In genomic region chr7:74043562-74044138, GRCm38 (mm10) we compare ENCODE assay signal across 11 mouse cellular contexts. TPM values are rescaled to one million over a fixed set of nuclear protein-coding genes. Genes with fewer than 3 reads are reported as not detected.
A peak's percentile ranks its signal among the peaks of the same experiment; 100 is the strongest.
DNase-seq lines count a peak whose midpoint lies in the region; ATAC-seq and TF ChIP-seq lines count a peak whose summit lies in the region.
"Had no signal": no experiment of that assay in that cellular context is flagged by ENCODE, and none has a peak within 500 bp of the region (broad histone marks: within the 10 kb centered on the region; RNA-seq: fewer than 3 reads in every experiment).

No protein-coding gene starts in this region.

- no peaks in the 10 kb centered on the region for H3K27me3 ChIP-seq in heart, embryonic 12.5 days (replicated peaks)
- no peaks in the 10 kb centered on the region; the same call in 1 of the 2 replicates for H3K27me3 ChIP-seq in kidney, adult 2 months (replicated peaks; ENCODE audit: control insufficient read depth, insufficient read depth, low read length)
- H3K27me3 ChIP-seq: neural tube, embryonic 13.5 days had no signal

- H3K27ac ChIP-seq in heart, embryonic 12.5 days (ENCODE audit: poor library complexity, severe bottlenecking), result peak overlapping the region; percentile 41; the same call in 1 of the 2 replicates
- H3K27ac ChIP-seq in kidney, adult 2 months (ENCODE audit: insufficient read depth, low read depth, low read length), result no peak overlapping the region
- H3K27ac ChIP-seq: liver, embryonic 14.5 days; neural tube, embryonic 13.5 days had no signal

- no peaks in the 10 kb centered on the region for H3K4me1 ChIP-seq in lung, adult 2 months (ENCODE audit: control insufficient read depth, insufficient read depth, low read length)
- 0 out of 2 replicates have a peak, but pooled peaks cover 4% of the 10 kb centered on the region for H3K4me1 ChIP-seq in heart, embryonic 12.5 days (replicated peaks)
- no peaks in the 10 kb centered on the region for H3K4me1 ChIP-seq in kidney, adult 2 months (ENCODE audit: control insufficient read depth, insufficient read depth, low read length)

- peak overlapping the region; percentile 26 for H3K4me2 ChIP-seq in heart, embryonic 12.5 days
- H3K4me2 ChIP-seq: neural tube, embryonic 13.5 days had no signal

- no peaks in the 10 kb centered on the region for H3K36me3 ChIP-seq in heart, embryonic 12.5 days
- no peaks in the 10 kb centered on the region for H3K36me3 ChIP-seq in kidney, adult 2 months (ENCODE audit: control insufficient read depth, insufficient read depth, low read length)
- H3K36me3 ChIP-seq: neural tube, embryonic 13.5 days had no signal

- DNase-seq in lung, adult 2 months, result peak; percentile 6
- DNase-seq in lung, postnatal 25 days (ENCODE audit: low spot score), result no peak
- peak; percentile 72 for DNase-seq in kidney, adult 2 months
- peak; percentile 8 to 26 for DNase-seq in lung, postnatal 4 days
- DNase-seq in left cerebral cortex, adult 11 months (ENCODE audit: low spot score), result no peak
- DNase-seq in left cerebral cortex, postnatal 4 days, result no peak
- no peak for DNase-seq in spleen, adult 18-20 months
- DNase-seq: cerebellum, postnatal 36 days had no signal

- no peak overlapping the region for H3K9ac ChIP-seq in heart, embryonic 12.5 days
- H3K9ac ChIP-seq: liver, embryonic 14.5 days; neural tube, embryonic 13.5 days had no signal

- intact Hi-C loops in left cerebral cortex, postnatal 4 days (cut with DNase I), result no loop called here

- no peak overlapping the region for H3K4me3 ChIP-seq in lung, adult 2 months (replicated peaks; ENCODE audit: extremely low read depth, low read depth, low read length)
- H3K4me3 ChIP-seq in heart, embryonic 12.5 days, result no peak overlapping the region
- H3K4me3 ChIP-seq in kidney, adult 2 months (ENCODE audit: insufficient read depth, low read depth, low read length), result no peak overlapping the region
- H3K4me3 ChIP-seq: neural tube, embryonic 13.5 days had no signal

- 40% methylated on average over 13 of the region's 13 CpGs for WGBS in lung, adult 2 months
- 50% methylated on average over 13 of the region's 13 CpGs for WGBS in heart, embryonic 12.5 days
- WGBS in kidney, adult 2 months, result 27% methylated on average over 13 of the region's 13 CpGs

- no peak for TF ChIP-seq CTCF in lung, adult 2 months (IDR thresholded peaks at IDR 0.05; ENCODE audit: insufficient read depth, low read length)
- TF ChIP-seq CTCF in kidney, adult 2 months (conservative IDR thresholded peaks at IDR 0.05; ENCODE audit: insufficient read depth, insufficient read length, low read depth, low read length), result no peak

- peak; percentile 57; the same call in 1 of the 2 replicates for ATAC-seq in heart, embryonic 12.5 days (ENCODE audit: insufficient number of reproducible peaks, low FRiP score)

- no peak for TF ChIP-seq POLR2A in lung, adult 2 months (IDR thresholded peaks at IDR 0.05; ENCODE audit: borderline replicate concordance, extremely low read depth, low read depth, low read length)
- no peak for TF ChIP-seq POLR2A in kidney, adult 2 months (IDR thresholded peaks at IDR 0.05; ENCODE audit: low read depth, low read length)

- H3K9me3 ChIP-seq in heart, embryonic 12.5 days (replicated peaks), result no peaks in the 10 kb centered on the region
- H3K9me3 ChIP-seq: neural tube, embryonic 13.5 days had no signal

RNA-seq across cellular contexts. Expression of gene St8sia2, which starts 30.2 kb away (rescaled TPM):
- polyA plus RNA-seq in lung, adult 2 months (2012; rRNA removed), result 6.2 and 7.8 TPM in 2 replicates
- polyA plus RNA-seq in heart, embryonic 12.5 days (2016; fragmentation: Nextera tagmentation; extraction: Ambion mirVana), result 3.3 and 4.1 TPM in 2 replicates
- 0.24 and 0.31 TPM in 2 replicates for polyA plus RNA-seq in kidney, adult 2 months (2012; rRNA removed)
- total RNA-seq in left cerebral cortex, postnatal 4 days (2021), result 100 to 1,000 TPM; 135 TPM

Comparison
In these comparisons a context has a peak if more than half of its experiments do, and no peak if none do; other contexts are left out.
1. DNase-seq: peak in lung, adult 2 months (single experiment), kidney, adult 2 months (single experiment) and lung, postnatal 4 days (2 of 2); none in lung, postnatal 25 days (single experiment), left cerebral cortex, adult 11 months (single experiment), left cerebral cortex, postnatal 4 days (single experiment) and spleen, adult 18-20 months (0 of 2).